Mouse (Mus musculus) bone marrow, adult 2 months (tissue): ENCODE measurements around the gene Fars2. TPM values are rescaled to one million over a fixed set of nuclear protein-coding genes. Genes with fewer than 3 reads are reported as not detected.

Experiments
- H3K27ac ChIP-seq: fragments of 200-500 bp; 2 replicates; pipeline ENCODE4 v1.5.1; 2012; ENCODE audit warnings: low read depth, mild to moderate bottlenecking, control low read depth, inconsistent platforms, low read length; ENCODE audit not compliant: control insufficient read depth, poor library complexity, insufficient read depth
- H3K4me1 ChIP-seq: fragments of 200-500 bp; 2 replicates; pipeline ENCODE4 v1.6.1; 2011; ENCODE audit warnings: low read length; ENCODE audit not compliant: control insufficient read depth, insufficient read depth
- H3K4me3 ChIP-seq: fragments of 200-500 bp; replicated peaks from 2 replicates; pipeline ENCODE3; 2011; ENCODE audit warnings: mild to moderate bottlenecking, low read depth, low read length, control low read depth; ENCODE audit not compliant: control insufficient read depth
- CTCF ChIP-seq: fragments of 200-500 bp; IDR thresholded peaks from 2 replicates; pipeline ENCODE4 v1.5.1; 2011; ENCODE audit warnings: low read length, control low read depth; ENCODE audit not compliant: control insufficient read depth, insufficient read depth
- POLR2A ChIP-seq: fragments of 200-500 bp; IDR thresholded peaks from 2 replicates; pipeline ENCODE4 v1.6.1; 2011; ENCODE audit warnings: low read depth, mild to moderate bottlenecking, control low read depth, low read length, borderline replicate concordance; ENCODE audit not compliant: control insufficient read depth
- WGBS: fragments of 180-500 bp; shearing (Covaris S2); methylation state at CpG from one replicate; pipeline ENCODE4 v1.1.7; 2018; 5-methylcytosine and 5-hydroxymethylcytosine counted together
- polyA plus RNA-seq: library from polyadenylated mRNA; stranded (reverse); fragments of >200 nt; gene quantifications from 2 replicates; pipeline ENCODE4 v1.2.4, GENCODE M21; 2011; ENCODE audit warnings: low replicate concordance; ENCODE audit not compliant: missing spikeins, insufficient read depth, insufficient read length

Gene Fars2
- polyA plus RNA-seq, 1 experiment: 29.7 TPM

- Histone ChIP-seq H3K4me1 (peaks cover 1% of the 10 kb centered on the region; the same call in 1 of the 2 replicates), H3K27ac (peak overlapping the region; percentile 51; the same call in 1 of the 2 replicates), H3K4me3 (no peak overlapping the region)
- TF ChIP-seq CTCF (no peak), POLR2A (no peak)
- 62% methylated on average over 5 of the region's 5 CpGs for WGBS
These were observed 20.4 kb upstream of the Fars2 start for GRCm38 (mm10) chr13:36096684-36097383.

DNA sequence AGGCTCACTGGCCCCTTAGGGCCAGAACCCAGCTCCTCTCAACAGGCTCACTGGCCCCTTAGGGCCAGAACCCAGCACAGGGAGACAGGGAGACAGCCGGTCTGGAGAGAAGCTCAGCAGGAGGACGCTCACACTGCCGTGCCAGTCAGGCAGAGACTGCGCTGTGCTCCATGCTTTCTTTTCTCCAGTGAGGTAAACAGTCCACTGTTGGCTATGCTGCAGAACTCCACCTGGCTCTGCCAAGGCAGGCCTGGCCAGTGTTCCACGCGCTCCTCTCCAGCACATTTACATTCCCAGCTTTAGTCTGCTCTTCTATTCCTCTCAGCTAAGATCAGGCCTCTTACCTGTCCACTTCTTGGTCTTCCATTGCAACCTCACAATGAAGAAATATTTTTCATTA, 11.6 kb upstream of the Fars2 start:
- no peak overlapping the region for H3K4me3 ChIP-seq
- H3K4me1 ChIP-seq: peaks cover 2% of the 10 kb centered on the region; the same call in 1 of the 2 replicates
- 97% methylated on average over 6 of the region's 6 CpGs for WGBS
- H3K27ac ChIP-seq: no peak overlapping the region
- TF ChIP-seq POLR2A: no peak
- TF ChIP-seq CTCF: no peak

DNA sequence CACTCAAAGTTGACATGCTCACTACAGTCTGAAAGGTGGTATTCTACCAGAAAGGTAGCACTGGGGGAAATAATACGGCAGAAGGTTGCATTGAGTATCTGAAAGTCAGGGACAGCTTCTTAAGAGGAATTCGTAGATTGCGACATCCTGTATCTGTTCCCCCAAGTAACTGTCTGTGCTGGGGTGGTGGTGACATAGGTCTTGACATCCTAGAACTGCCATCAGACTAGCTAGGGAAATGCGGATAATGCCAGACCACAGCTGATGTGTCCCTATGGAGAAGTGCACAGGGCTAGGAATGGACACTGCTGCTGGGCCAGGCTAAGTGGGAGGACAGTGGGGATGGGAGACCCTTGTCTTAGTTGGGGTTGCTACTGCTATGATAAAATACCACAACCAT, 8.7 kb upstream of the Fars2 start:
- Histone ChIP-seq H3K27ac (no peak overlapping the region), H3K4me3 (no peak overlapping the region), H3K4me1 (peaks cover 2% of the 10 kb centered on the region; the same call in 1 of the 2 replicates)
- TF ChIP-seq CTCF: no peak
- no peak for TF ChIP-seq POLR2A
- 53% methylated on average over 4 of the region's 4 CpGs for WGBS

DNA sequence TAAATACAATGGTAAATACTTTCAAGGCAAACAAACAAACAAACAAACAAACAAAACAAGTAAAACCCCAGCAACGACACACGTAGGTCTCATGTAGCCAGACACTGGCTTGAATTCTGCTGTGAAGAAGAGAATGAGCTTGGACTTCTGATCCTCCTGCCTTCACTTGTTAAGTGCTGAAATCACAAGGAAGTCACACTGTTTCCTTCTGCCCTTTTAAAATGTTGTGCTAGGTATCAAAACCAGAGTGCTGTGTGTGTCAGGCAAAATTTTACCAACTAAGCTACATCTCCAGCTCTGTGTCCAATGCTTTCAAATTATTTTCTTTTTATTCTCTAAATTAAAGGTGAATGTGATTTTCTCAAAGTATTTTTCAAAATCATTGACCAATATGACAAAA, 5.9 kb upstream of the Fars2 start:
- H3K4me1 ChIP-seq: peaks cover 2% of the 10 kb centered on the region; the same call in 1 of the 2 replicates
- 89% methylated on average over 2 of the region's 2 CpGs for WGBS

DNA sequence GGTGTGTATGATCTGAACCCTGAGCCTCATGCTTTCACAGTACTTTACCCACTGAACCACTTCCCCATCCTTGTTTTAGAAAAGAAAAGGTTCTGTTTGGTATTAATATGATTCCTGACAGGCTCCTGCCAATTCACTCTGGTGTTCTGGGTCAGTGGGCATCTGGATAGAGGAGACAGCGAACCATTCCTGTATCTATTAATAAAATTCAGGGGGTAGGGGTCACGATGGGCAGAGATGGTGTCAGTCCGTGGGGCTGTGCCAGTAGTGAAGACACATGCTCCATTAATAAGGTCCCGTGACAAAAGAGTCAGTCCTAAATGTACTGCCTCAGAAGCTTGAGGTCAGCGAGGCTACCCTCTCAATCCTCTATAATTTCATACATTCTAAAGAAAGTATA, 4.0 kb upstream of the Fars2 start:
- Histone ChIP-seq H3K4me3 (no peak overlapping the region), H3K4me1 (peaks cover 2% of the 10 kb centered on the region; the same call in 1 of the 2 replicates), H3K27ac (no peak overlapping the region)
- no peak for TF ChIP-seq POLR2A
- TF ChIP-seq CTCF: no peak
- 81% methylated on average over 5 of the region's 5 CpGs for WGBS

More for the DNA sequence above, 5.9 kb upstream of the Fars2 start:
- H3K27ac ChIP-seq: no peak overlapping the region
- TF ChIP-seq POLR2A (no peak), CTCF (no peak)
- H3K4me3 ChIP-seq: no peak overlapping the region

DNA sequence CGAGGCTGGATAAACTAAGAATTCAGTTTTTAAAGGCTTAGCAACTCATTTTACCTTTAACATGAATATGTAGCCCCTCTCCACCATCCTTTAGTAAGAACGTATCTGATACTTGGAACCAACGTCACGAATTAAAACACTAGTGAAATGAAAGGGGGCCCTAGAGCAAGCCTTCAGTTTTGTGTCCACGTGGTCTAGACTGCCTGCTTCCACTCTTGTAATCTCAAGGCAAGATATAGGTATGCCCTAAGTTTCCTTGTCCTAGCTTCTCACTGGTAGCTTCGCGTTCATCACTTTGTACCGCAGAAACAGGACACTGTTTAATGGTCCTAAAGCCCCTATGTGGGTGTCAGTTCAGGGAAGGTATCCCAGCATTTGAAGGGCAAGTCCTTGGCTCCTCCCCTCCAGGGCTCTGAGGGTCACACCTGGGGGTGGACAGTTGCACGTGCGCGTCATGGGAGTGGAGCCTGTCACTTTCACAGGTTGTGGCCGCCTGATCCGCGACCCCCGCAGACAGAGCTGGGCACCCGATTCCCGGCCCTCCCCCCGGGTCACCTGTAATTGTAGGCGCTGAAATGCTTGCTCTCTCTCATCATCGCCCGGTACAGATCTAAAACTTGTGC, 581 bp upstream of the Fars2 start:
- H3K4me3 ChIP-seq: peak overlapping the region; percentile 68
- H3K27ac ChIP-seq: no peak overlapping the region; the same call in 1 of the 2 replicates
- WGBS: 6% methylated on average over 21 of the region's 21 CpGs
- TF ChIP-seq CTCF (no peak), POLR2A (no peak)
- H3K4me1 ChIP-seq: no peaks in the 10 kb centered on the region

DNA sequence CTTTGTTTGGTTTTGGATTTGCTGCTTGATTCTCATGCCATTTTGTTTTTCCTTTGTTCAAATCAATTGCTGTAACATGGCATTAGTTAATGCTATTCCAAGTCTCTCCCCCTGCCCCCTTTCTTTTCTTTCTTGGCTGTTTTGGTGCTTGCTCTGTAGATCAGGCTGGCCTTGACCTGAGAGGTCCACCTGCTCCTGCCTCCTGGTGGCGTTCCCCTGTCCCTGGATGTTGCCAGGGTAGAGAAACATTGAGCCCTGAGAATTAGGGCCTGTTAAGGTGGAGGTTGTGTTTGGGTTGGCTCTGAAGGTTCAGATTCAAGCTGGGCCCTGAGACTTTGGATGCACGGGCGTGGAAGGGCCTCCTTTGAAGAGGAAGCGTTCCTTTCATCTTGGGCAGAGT, 2.5 kb downstream of the Fars2 start:
- 83% methylated on average over 4 of the region's 4 CpGs for WGBS
- Histone ChIP-seq H3K27ac (no peak overlapping the region), H3K4me3 (no peak overlapping the region), H3K4me1 (no peaks in the 10 kb centered on the region)
- no peak for TF ChIP-seq POLR2A
- TF ChIP-seq CTCF: no peak

DNA sequence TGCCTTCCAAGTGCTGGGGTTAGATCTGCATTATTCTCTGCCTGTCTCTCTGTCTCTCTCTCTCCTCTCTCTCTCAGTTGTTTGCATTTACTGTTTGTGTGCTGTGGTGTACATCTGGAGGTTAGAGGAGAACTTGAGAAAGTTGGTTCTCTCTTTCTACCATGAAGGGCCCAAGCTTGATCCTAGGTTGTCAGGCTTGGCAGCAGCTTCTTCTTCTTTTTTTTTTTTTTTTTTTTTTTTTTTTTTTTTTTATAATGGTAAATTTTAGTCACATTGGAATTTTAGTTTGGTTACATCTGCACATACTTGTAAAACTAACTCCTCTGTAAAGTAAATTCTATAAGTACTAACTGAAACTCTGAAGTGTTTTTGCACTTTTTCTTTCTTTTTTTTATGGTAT, 3.4 kb downstream of the Fars2 start:
- TF ChIP-seq POLR2A: no peak
- TF ChIP-seq CTCF: no peak

More for the DNA sequence above, 3.4 kb downstream of the Fars2 start:
- Histone ChIP-seq H3K4me1 (no peaks in the 10 kb centered on the region), H3K27ac (no peak overlapping the region), H3K4me3 (no peak overlapping the region)
